Mouse (Mus musculus) heart, embryonic 11.5 days (tissue): ENCODE data around the gene Trim9. TPM values are rescaled to one million over a fixed set of nuclear protein-coding genes. Genes with fewer than 3 reads are reported as not detected.

Experiments used
- ATAC-seq: fragments of 200-750 bp; cut with Nextera tagmentation; replicated peaks from 2 replicates; pipeline ENCODE4 v1.8.0; 2017; ENCODE audit warnings: moderate library complexity; ENCODE audit not compliant: insufficient number of reproducible peaks, low FRiP score, low TSS enrichment
- H3K27ac ChIP-seq: fragments of 300-500 bp; sonication (generic); 2 replicates; pipeline ENCODE4 v1.5.1; 2014; ENCODE audit warnings: mild to moderate bottlenecking, low read depth, low read length
- H3K27me3 ChIP-seq: fragments of 300-500 bp; sonication (generic); 2 replicates; pipeline ENCODE4 v1.6.1; 2014; ENCODE audit warnings: mild to moderate bottlenecking, low read length, mixed read lengths; ENCODE audit not compliant: control insufficient read depth, insufficient read depth
- H3K36me3 ChIP-seq: fragments of 300-500 bp; sonication (generic); 2 replicates; pipeline ENCODE4 v1.6.1; 2014; ENCODE audit warnings: mild to moderate bottlenecking, low read length, moderate library complexity, mixed read lengths; ENCODE audit not compliant: control insufficient read depth, insufficient read depth
- H3K4me1 ChIP-seq: fragments of 300-500 bp; sonication (generic); 2 replicates; pipeline ENCODE4 v1.6.1; 2014; ENCODE audit warnings: low read length; ENCODE audit not compliant: control insufficient read depth, insufficient read depth
- H3K4me2 ChIP-seq: fragments of 300-500 bp; sonication (generic); 2 replicates; pipeline ENCODE4 v1.6.1; 2014; ENCODE audit warnings: mild to moderate bottlenecking, moderate library complexity
- H3K4me3 ChIP-seq: fragments of 300-500 bp; sonication (generic); 2 replicates; pipeline ENCODE4 v1.5.1; 2014; ENCODE audit warnings: low read depth, low read length
- H3K9ac ChIP-seq: fragments of 300-500 bp; sonication (generic); 2 replicates; pipeline ENCODE4 v1.6.1; 2014; ENCODE audit warnings: mild to moderate bottlenecking, low read depth, low read length, moderate library complexity
- H3K9me3 ChIP-seq: fragments of 300-500 bp; sonication (generic); replicated peaks from 2 replicates; pipeline ENCODE4 v1.6.1; 2016; ENCODE audit warnings: low read length; ENCODE audit not compliant: control insufficient read depth
- WGBS: fragments of 180-500 bp; shearing (Covaris S2); extraction: QIAGEN DNeasy Blood & Tissue Kit; methylation state at CpG from one replicate; pipeline ENCODE4 v1.1.7; 2014; ENCODE audit not compliant: insufficient replicate concordance; 5-methylcytosine and 5-hydroxymethylcytosine counted together
- polyA plus RNA-seq: library from polyadenylated mRNA; unstranded; fragments of >200 nt; fragmentation: Nextera tagmentation; extraction: Ambion mirVana; gene quantifications from 2 replicates; pipeline ENCODE4 v1.2.1, GENCODE M21; 2014

Trim9 gene
- polyA plus RNA-seq, 1 experiment from 2014 or later: 0.59 TPM

DNA sequence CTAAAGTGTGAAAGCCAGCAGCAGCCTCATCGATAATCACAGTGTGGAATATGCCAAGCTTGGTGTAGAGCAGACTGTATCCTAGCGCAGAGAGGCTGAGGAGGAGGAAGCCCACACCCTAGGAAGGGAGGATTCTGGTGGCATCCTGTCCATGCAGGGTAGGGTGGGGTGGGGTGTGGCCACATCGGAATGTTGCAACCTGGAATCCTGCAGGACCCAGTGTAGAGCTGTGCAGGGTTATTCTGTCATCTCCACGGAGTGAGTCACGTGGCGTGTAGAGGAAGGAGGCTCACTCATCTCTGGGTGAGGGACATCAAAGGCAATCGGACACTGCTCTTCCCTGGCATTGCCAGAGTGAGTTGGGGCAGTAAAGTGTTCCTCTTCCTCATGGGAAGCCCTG lies 62.4 kb downstream of the Trim9 start:
- Histone ChIP-seq H3K27me3 (no peaks in the 10 kb centered on the region), H3K4me1 (no peaks in the 10 kb centered on the region; the same call in 1 of the 2 replicates), H3K9me3 (no peaks in the 10 kb centered on the region), H3K4me3 (no peak overlapping the region), H3K9ac (no peak overlapping the region), H3K36me3 (no peaks in the 10 kb centered on the region), H3K27ac (no peak overlapping the region), H3K4me2 (no peak overlapping the region)
- no peak for ATAC-seq
- 82% methylated on average over 7 of the region's 7 CpGs for WGBS

- Histone ChIP-seq H3K9ac (no peak overlapping the region), H3K4me1 (no peaks in the 10 kb centered on the region; the same call in 1 of the 2 replicates), H3K4me2 (no peak overlapping the region), H3K27me3 (no peaks in the 10 kb centered on the region), H3K4me3 (no peak overlapping the region), H3K9me3 (no peaks in the 10 kb centered on the region), H3K36me3 (no peaks in the 10 kb centered on the region), H3K27ac (no peak overlapping the region)
- ATAC-seq: no peak
- whole genome bisulfite sequencing: 74% methylated on average over 10 of the region's 10 CpGs
Observed at GRCm38 (mm10) chr12:70283116-70283731, 64.2 kb downstream of the Trim9 start.

DNA sequence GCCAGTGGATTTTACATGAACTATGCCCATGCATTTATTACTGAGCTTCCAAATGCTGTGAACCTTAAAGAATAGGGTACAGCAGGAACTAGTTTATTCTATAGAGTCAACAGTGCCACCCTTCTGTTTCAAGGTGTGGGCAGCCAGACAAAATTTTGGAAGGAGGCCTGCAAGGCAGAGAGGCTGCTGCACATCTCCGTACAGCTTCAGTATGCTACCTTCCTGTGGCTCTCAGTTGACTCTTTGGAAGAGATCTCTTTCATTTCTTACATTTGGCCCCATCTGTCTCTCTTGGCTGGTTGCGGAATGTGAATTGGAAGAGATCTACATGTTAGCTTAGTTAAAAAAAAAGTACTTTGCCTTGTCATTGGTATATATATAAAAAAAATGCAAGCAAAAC lies 66.5 kb downstream of the Trim9 start:
- no peak for ATAC-seq
- no peaks in the 10 kb centered on the region for H3K36me3 ChIP-seq
- no peak overlapping the region for H3K4me2 ChIP-seq
- H3K4me1 ChIP-seq: 0 out of 2 replicates have a peak, but pooled peaks cover 2% of the 10 kb centered on the region
- H3K27ac ChIP-seq: no peak overlapping the region
- no peak overlapping the region for H3K9ac ChIP-seq
- no peak overlapping the region for H3K4me3 ChIP-seq
- H3K9me3 ChIP-seq: no peaks in the 10 kb centered on the region
- H3K27me3 ChIP-seq: no peaks in the 10 kb centered on the region
- WGBS: 89% methylated on average over 2 of the region's 2 CpGs

DNA sequence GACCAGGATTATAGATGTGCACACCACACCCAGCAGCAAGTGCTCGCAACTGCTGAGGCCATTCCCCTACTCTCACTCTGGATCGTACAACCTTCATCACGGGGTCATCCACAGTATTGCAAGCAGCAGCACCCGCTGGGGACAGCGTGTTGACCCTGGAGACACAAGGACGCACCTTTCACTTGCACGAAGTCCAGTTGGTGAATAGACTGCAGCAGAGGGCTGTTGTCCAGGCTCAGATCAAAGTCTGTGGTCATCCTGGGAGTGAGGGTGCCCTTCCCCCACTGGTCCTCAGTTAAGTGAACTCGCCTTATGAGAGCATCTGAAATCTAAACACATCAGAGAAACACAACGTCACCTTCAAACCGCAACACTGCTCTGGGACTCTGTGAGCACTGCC lies 67.0 kb downstream of the Trim9 start:
- Histone ChIP-seq H3K4me2 (no peak overlapping the region), H3K36me3 (no peaks in the 10 kb centered on the region), H3K4me3 (no peak overlapping the region), H3K4me1 (0 out of 2 replicates have a peak, but pooled peaks cover 3% of the 10 kb centered on the region), H3K27me3 (no peaks in the 10 kb centered on the region), H3K27ac (no peak overlapping the region), H3K9me3 (no peaks in the 10 kb centered on the region), H3K9ac (no peak overlapping the region)
- 81% methylated on average over 10 of the region's 10 CpGs for WGBS
- ATAC-seq: no peak

DNA sequence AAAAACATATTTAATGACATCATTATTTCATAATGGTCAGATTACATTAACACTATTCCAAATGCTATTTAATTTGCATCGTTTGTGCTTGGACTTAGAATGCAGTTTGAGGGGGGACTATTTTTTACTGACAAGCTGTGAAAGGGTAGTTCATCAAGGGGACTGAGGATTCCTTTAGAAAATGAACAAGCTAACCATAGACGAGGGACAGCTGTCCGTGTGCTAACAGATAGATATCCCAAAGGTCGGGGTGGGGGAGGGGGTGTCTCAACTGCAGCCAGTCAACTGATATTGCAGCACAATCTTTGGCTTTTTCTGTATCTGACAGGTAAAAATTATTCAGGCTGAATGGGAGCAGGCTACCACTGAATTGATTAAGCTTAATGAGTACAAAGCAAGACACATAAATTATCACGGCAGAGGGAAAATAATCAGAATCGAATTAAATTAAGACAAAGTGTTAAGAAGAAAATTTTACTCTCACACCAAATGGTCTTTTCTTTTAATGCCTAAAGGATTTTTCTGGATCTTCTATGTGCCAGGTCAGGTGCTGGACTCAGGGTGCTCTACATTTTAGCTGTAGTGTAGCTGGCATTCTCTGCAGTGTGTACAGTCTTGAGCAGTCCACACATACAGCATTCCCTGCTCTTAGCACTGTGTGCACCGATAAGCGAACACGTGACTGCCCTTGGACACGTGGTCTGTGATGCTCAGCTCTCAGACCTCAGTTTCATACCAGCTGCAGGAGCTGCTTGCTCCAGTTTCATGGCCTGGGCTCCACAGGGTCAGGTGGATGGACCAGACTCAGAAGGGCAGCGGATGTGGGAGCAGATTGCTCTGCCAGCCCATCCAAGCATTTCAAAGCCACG lies 70.1 kb downstream of the Trim9 start:
- Histone ChIP-seq H3K4me3 (no peak overlapping the region), H3K4me2 (no peak overlapping the region), H3K27me3 (no peaks in the 10 kb centered on the region), H3K4me1 (0 out of 2 replicates have a peak, but pooled peaks cover 3% of the 10 kb centered on the region), H3K27ac (no peak overlapping the region), H3K36me3 (no peaks in the 10 kb centered on the region), H3K9ac (no peak overlapping the region), H3K9me3 (no peaks in the 10 kb centered on the region)
- ATAC-seq: no peak
- 67% methylated on average over 12 of the region's 12 CpGs for WGBS

DNA sequence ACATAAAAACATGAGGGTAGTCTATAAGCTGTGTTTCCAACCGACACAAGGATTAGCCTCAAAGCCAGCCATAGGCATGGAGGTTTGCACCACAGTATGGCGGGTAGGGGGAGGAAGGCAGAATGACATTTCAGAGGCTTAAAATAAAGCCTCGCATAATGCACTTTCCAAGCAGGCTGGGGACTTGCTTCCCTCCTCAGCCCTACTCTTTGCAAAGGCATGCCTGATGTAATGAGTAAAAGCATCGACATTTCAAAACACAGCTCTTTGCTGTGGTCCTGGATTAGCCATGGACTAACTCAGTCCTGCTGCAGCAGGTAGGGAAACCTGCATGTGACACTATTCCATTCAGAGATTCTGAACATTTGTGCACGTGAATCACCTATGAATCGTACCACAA lies 77.7 kb downstream of the Trim9 start:
- 75% methylated on average over 6 of the region's 6 CpGs for WGBS
- no peak for ATAC-seq
- peaks cover 14% of the 10 kb centered on the region; the same call in 1 of the 2 replicates for H3K4me1 ChIP-seq

GRCm38 (mm10) chr12:70267314-70267713 lies 80.1 kb downstream of the Trim9 start:
- H3K27ac ChIP-seq: peak overlapping the region; percentile 87; the same call in 1 of the 2 replicates
- no peak overlapping the region for H3K4me3 ChIP-seq
- H3K27me3 ChIP-seq: no peaks in the 10 kb centered on the region
- H3K4me2 ChIP-seq: no peak overlapping the region
- no peak overlapping the region for H3K9ac ChIP-seq
- peaks cover 14% of the 10 kb centered on the region; the same call in 1 of the 2 replicates for H3K4me1 ChIP-seq
- WGBS: 82% methylated on average over 9 of the region's 9 CpGs
- no peaks in the 10 kb centered on the region for H3K36me3 ChIP-seq
- H3K9me3 ChIP-seq: no peaks in the 10 kb centered on the region
- ATAC-seq: no peak

More for the DNA sequence above, 77.7 kb downstream of the Trim9 start:
- H3K27ac ChIP-seq: no peak overlapping the region
- H3K27me3 ChIP-seq: no peaks in the 10 kb centered on the region
- no peaks in the 10 kb centered on the region for H3K9me3 ChIP-seq
- H3K4me2 ChIP-seq: no peak overlapping the region
- H3K36me3 ChIP-seq: no peaks in the 10 kb centered on the region
- H3K9ac ChIP-seq: no peak overlapping the region
- H3K4me3 ChIP-seq: no peak overlapping the region

- ATAC-seq: peak; percentile 55; the same call in 1 of the 2 replicates
- Histone ChIP-seq H3K4me1 (peaks cover 14% of the 10 kb centered on the region; the same call in 1 of the 2 replicates), H3K27me3 (no peaks in the 10 kb centered on the region), H3K9me3 (no peaks in the 10 kb centered on the region), H3K36me3 (no peaks in the 10 kb centered on the region), H3K9ac (no peak overlapping the region), H3K27ac (peak overlapping the region; percentile 87), H3K4me2 (peak overlapping the region; percentile 38), H3K4me3 (no peak overlapping the region)
- WGBS: 17% methylated on average over 8 of the region's 8 CpGs
Observed at GRCm38 (mm10) chr12:70266494-70266931, 80.9 kb downstream of the Trim9 start.
